Mouse (Mus musculus): ENCODE measurements around the gene Gdf5. TPM values are rescaled to one million over a fixed set of nuclear protein-coding genes. Genes with fewer than 3 reads are reported as not detected.
"Not testable (repeated sequence)": the region's sequence is repeated elsewhere in the genome, so short reads cannot be mapped to it uniquely, and the experiment has no call there.

The Gdf5 gene
- polyA plus RNA-seq, 1 experiment from 2014 or later: 66.1 TPM

DNA sequence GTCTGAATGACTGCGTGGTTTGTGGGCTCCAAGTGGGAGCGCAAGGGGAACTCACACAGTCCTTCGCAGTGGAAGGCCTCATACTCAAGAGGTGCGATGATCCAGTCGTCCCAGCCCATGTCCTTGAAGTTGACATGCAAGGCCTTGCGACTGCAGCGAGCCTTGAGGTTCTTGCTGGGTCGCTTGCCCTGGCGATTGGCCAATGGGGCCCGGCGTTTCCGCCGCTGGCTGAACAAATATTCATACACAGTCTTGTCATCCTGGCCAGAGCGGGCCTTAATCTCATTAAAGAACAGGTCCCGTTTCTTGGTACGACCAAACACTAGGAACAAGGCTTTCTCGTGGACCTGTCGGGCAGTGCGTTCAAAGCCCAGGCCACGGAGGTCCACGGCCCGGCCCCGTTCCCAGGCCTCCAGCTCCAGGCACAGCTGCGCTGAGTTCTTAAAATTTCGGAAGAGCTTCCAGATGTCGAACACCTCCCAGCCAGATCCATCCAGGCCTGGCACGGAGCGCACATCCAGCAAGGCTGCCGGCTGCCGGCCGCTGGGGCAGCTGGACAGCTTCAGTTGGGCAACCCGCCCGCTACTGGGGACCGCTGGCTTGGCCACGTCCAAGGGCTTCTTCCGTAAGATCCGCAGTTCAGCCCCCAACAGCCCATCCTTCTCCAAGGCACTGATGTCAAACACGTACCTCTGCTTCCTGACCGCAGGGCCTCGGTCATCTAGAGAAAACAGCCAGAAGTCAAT, 3.3 kb downstream of the Gdf5 start:
- Histone ChIP-seq H3K36me3 (peaks cover 52% of the 10 kb centered on the region), H3K9me3 (no peaks in the 10 kb centered on the region), H3K4me2 (peak overlapping the region; percentile 64), H3K27ac (peak overlapping the region; percentile 70), H3K4me3 (replicated peaks) (peak overlapping the region; percentile 46), H3K27me3 (no peaks in the 10 kb centered on the region; the same call in 1 of the 2 replicates), H3K4me1 (replicated peaks) (peaks cover 64% of the 10 kb centered on the region), H3K9ac (replicated peaks) (no peak overlapping the region)
- ATAC-seq (ENCODE audit: insufficient number of reproducible peaks, insufficient read depth, low FRiP score, low TSS enrichment, low read depth): no peak
- 79% methylated on average over 40 of the region's 40 CpGs for WGBS

DNA sequence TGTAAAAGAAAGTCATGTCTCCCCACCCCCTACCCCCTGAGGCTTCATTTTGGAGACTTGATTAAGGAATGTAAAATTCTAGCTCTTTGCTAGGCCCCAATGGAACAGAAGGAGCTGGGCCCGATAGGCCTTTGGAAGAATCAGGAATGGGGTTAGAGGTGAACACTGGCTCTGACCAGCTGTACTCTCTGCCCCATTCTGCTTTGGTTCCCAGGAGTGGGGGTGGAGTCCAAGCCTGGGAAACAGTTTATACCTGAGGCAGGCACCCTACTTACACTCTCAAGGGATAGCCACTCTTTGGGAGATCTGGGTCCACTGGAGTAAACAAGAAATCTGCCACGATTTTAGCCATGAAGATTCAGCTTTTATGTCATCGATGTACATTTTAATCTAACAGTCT, 4.5 kb downstream of the Gdf5 start, which contains the start of gene Gm15557:
Gene Gm15557, plus strand, starts transcription at position 48 of the 400 bp plus-strand sequence.
- H3K9ac ChIP-seq (replicated peaks): no peak within 1 kb of the TSS
- H3K4me1 ChIP-seq (replicated peaks): peaks cover 54% of the 10 kb centered on the region
- peaks cover 52% of the 10 kb centered on the region for H3K36me3 ChIP-seq
- 0 out of 2 replicates have a peak within 1 kb of the TSS, but pooled peaks have one; percentile 46 for H3K4me3 ChIP-seq (replicated peaks)
- WGBS: 85% methylated on average over 3 of the region's 3 CpGs
- ATAC-seq (ENCODE audit: insufficient number of reproducible peaks, insufficient read depth, low FRiP score, low TSS enrichment, low read depth): no peak
- H3K4me2 ChIP-seq: peak within 1 kb of the TSS; percentile 64
- peak within 1 kb of the TSS; percentile 70; the same call in 1 of the 2 replicates for H3K27ac ChIP-seq
- no peaks in the 10 kb centered on the region for H3K27me3 ChIP-seq
- H3K9me3 ChIP-seq: no peaks in the 10 kb centered on the region

DNA sequence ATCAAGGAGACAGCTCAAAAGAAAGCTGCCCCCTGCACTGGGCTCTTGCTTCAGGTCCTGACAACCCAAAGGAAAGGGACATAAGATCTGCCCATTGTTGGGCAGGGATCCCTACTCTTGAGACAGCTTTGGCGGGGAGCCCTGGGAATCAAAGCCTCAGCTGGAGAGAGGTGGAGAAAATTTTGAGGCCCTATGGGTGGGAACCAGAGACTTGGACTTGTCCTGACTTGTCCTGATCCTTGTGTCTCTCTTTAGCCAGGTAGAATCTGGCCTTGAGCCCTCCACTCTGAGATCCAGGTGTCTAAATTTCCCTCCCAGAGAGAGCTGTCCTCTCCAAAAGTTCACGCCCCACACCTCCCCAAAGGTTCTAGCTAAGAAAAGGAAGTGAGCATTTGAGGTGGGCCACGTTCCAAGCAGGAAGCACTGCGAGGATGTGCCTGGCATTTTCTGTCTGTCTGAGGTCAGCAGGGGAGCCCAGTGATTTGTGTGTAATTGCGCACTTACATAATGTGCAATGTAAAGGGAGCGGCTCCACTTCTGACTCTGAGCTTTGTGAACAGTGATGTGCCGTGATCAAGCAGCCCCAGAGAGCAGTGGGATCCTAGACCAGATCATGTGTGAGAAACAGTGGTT, 5.2 kb downstream of the Gdf5 start:
- Histone ChIP-seq H3K4me2 (no peak overlapping the region), H3K9ac (replicated peaks) (no peak overlapping the region), H3K27ac (no peak overlapping the region), H3K9me3 (no peaks in the 10 kb centered on the region), H3K4me1 (replicated peaks) (peaks cover 48% of the 10 kb centered on the region), H3K36me3 (peaks cover 52% of the 10 kb centered on the region), H3K4me3 (replicated peaks) (no peak overlapping the region), H3K27me3 (no peaks in the 10 kb centered on the region)
- 75% methylated on average over 7 of the region's 7 CpGs for WGBS
- ATAC-seq (ENCODE audit: insufficient number of reproducible peaks, insufficient read depth, low FRiP score, low TSS enrichment, low read depth): no peak

DNA sequence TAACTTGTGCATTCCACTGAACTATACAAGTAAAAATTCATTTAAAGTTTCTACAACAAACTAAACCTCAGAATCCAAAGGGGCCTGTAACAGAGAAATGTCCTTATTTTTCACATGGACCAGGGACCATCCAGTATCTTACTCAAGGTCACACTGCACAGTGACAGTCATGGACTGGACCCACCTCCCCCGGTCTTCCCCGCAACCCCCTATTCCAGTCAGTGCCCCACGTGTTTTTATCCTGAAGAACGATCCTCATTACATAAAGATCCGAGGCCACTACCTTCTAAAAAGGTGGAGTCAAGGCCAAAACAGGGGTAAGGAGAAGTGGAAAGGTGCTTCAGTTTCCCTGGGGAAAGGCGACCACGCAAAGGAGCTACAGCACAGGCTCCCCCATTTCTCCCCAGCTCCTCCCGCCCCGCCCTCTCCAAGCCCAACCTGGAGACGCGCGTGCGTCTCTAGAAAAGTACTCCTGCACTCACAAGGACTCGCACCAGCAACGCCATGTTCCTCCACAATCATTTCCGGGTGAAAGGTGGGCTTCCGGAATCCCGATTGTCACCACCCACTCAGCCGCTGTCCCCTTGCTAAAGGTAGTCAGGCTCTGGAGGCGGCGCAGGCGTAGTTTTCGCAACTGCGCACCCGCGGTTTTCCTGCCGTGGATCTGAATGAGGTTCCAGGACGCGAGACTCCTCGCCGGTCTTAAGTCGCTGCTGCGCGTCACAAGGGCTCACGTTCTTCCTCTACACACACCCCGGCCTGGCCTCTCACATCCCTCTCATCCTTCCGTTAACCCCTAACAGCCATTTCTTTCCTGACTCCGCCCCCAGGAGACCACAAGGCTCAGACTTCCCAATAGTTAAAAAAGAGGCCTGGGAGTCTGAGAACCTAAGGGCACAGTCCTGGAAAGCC, 15.4 kb downstream of the Gdf5 start, which contains the start of gene Uqcc1:
Gene Uqcc1, minus strand, starts transcription at position 780 of the 912 bp plus-strand sequence.
- Histone ChIP-seq H3K9ac (replicated peaks) (peak within 1 kb of the TSS; percentile 57), H3K27me3 (no peaks in the 10 kb centered on the region), H3K9me3 (peaks cover 3% of the 10 kb centered on the region; the same call in 1 of the 2 replicates), H3K4me1 (replicated peaks) (peaks cover 19% of the 10 kb centered on the region), H3K4me3 (replicated peaks) (peak within 1 kb of the TSS; percentile 62), H3K27ac (peak within 1 kb of the TSS; percentile 91), H3K36me3 (no peaks in the 10 kb centered on the region; the same call in 1 of the 2 replicates), H3K4me2 (peak within 1 kb of the TSS; percentile 80)
- ATAC-seq (ENCODE audit: insufficient number of reproducible peaks, insufficient read depth, low FRiP score, low TSS enrichment, low read depth): peak; percentile 85
- WGBS: under 1% methylated on average over 38 of the region's 38 CpGs

DNA sequence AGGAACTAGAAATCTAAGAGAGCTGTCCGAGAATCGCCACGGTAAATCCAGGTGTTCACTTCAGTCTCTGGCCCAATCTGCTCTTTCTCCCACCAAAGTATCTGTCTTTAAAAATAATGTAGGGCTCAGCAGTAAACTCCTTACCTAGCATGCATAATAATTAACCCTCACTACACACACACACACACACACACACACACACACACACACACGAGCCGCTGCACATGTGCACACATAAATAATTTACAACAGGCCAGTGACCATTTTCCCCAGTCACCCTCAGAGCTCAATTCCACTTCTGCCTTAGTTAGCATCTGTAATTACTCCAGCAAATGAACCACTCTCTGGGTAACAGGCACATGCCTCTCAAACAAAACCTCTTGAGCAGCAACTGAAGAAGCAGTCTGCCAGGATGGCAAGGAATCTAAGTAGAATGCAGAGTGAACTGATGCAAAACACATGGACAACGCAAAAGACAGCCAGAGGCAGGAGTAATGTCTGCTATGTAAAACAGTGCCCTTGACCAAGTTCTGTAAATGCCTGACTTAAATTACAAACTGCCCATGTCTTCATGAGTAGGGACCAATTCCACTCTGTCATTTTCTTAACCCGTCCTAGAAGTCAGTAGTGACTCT, 16.3 kb downstream of the Gdf5 start:
- H3K9me3 ChIP-seq: peaks cover 3% of the 10 kb centered on the region; the same call in 1 of the 2 replicates
- H3K4me2 ChIP-seq: peak overlapping the region; percentile 80
- H3K4me1 ChIP-seq (replicated peaks): peaks cover 19% of the 10 kb centered on the region
- 59% methylated on average over 7 of the region's 7 CpGs for WGBS
- H3K4me3 ChIP-seq (replicated peaks): peak overlapping the region; percentile 62
- H3K9ac ChIP-seq (replicated peaks): peak overlapping the region; percentile 57
- no peak for ATAC-seq (ENCODE audit: insufficient number of reproducible peaks, insufficient read depth, low FRiP score, low TSS enrichment, low read depth)
- H3K27ac ChIP-seq: peak overlapping the region; percentile 91
- H3K27me3 ChIP-seq: no peaks in the 10 kb centered on the region
- peaks cover 8% of the 10 kb centered on the region for H3K36me3 ChIP-seq

DNA sequence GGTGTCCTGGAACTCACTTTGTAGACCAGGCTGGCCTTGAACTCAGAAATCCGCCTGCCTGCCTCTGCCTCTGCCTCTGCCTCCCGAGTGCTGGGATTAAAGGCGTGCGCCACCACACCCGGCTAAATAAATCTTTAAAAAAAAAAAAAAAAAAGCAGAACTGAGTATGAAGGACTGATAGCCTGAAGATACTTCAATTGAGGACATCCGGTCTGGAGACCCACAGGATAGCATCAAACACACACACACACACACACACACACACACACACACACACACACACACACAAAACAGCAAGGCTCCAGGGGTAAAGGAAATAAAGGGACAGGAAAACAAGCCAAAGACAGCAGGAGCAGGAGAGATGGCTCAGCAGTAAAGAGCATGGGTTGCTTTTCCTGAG, 20.0 kb downstream of the Gdf5 start:
- WGBS: 97% methylated on average over 6 of the region's 6 CpGs
- not testable (repeated sequence) for H3K9me3 ChIP-seq

DNA sequence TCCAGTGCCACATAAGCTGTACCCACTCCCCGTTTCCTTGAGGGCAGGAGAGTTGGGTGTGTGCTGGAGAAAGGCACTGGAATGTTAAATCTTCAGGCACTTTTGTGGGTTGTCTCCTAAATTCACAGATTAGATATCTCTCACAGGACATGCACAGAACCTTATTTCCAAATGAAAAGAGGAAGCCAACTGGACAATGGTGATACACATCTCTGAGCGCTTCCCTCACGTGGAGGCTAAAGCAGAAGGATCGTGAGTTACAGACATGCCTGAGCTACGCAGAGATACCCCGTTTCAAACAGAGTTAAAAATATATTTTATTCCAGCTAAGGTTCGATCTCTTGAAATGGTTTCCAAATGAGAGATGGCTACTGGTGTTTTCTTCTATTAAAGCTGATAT, 22.0 kb downstream of the Gdf5 start:
- WGBS: 91% methylated on average over 7 of the region's 7 CpGs
- H3K9me3 ChIP-seq: peaks cover 3% of the 10 kb centered on the region; the same call in 1 of the 2 replicates
- H3K36me3 ChIP-seq: peaks cover 30% of the 10 kb centered on the region
- H3K4me1 ChIP-seq (replicated peaks): no peaks in the 10 kb centered on the region
- H3K27ac ChIP-seq: no peak overlapping the region
- no peak overlapping the region for H3K4me3 ChIP-seq (replicated peaks)
- ATAC-seq (ENCODE audit: insufficient number of reproducible peaks, insufficient read depth, low FRiP score, low TSS enrichment, low read depth): no peak
- no peak overlapping the region for H3K9ac ChIP-seq (replicated peaks)
- H3K4me2 ChIP-seq: no peak overlapping the region
- no peaks in the 10 kb centered on the region for H3K27me3 ChIP-seq

More for the DNA sequence above, 20.0 kb downstream of the Gdf5 start:
- H3K27me3 ChIP-seq; ATAC-seq (ENCODE audit: insufficient number of reproducible peaks, insufficient read depth, low FRiP score, low TSS enrichment, low read depth); H3K27ac ChIP-seq; H3K4me2 ChIP-seq; H3K4me3 ChIP-seq (replicated peaks); H3K9ac ChIP-seq (replicated peaks): not testable (repeated sequence)
- Histone ChIP-seq H3K36me3 (peaks cover 18% of the 10 kb centered on the region), H3K4me1 (replicated peaks) (peaks cover 12% of the 10 kb centered on the region)

DNA sequence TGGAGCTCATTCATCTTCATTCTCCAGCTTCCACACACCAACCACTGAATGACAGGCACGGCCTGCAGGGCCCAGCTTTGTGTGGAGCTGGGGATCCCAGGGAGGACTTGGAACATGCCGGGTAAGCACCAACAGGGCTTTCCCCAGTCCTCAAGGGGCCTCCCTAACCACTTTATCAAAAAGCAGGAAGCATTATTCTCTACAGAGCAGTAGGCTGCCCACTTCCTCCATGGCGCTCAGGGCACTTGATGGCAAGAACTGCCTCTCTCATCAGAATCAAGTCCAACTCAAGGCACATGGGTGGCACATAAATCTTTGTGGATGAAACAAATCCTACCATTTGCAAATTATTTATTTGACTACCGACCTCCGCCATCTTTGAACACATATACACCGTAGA, 30.5 kb downstream of the Gdf5 start:
- Histone ChIP-seq H3K4me2 (no peak overlapping the region), H3K4me3 (replicated peaks) (no peak overlapping the region), H3K27ac (no peak overlapping the region), H3K4me1 (replicated peaks) (no peaks in the 10 kb centered on the region), H3K36me3 (peaks cover 66% of the 10 kb centered on the region), H3K9me3 (no peaks in the 10 kb centered on the region), H3K9ac (replicated peaks) (no peak overlapping the region), H3K27me3 (no peaks in the 10 kb centered on the region)
- WGBS: 94% methylated on average over 6 of the region's 6 CpGs
- ATAC-seq (ENCODE audit: insufficient number of reproducible peaks, insufficient read depth, low FRiP score, low TSS enrichment, low read depth): no peak

DNA sequence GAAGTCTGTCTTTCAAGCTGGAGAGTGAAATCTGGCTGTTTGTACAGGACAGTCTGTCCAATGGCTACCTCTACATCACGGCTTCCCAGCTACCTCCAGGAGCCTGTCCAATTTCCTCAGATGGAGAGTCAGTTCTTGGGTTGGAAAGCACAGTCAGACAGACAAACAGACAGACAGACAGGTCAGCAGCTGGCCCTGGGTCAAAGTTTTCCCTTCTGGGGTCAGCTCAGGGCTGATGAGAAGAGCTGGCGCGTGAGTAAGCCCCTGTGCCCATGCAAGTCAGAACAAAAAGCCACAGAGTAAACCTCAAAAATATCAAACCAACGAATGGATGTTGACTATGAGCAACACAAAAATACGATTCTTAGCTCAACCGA, 41.5 kb downstream of the Gdf5 start:
- 91% methylated on average over 6 of the region's 6 CpGs for WGBS
- Histone ChIP-seq H3K27ac (no peak overlapping the region), H3K36me3 (peaks cover 57% of the 10 kb centered on the region), H3K9ac (replicated peaks) (no peak overlapping the region), H3K27me3 (no peaks in the 10 kb centered on the region), H3K4me1 (replicated peaks) (peaks cover 10% of the 10 kb centered on the region), H3K4me3 (replicated peaks) (no peak overlapping the region), H3K4me2 (no peak overlapping the region), H3K9me3 (no peaks in the 10 kb centered on the region)
- ATAC-seq (ENCODE audit: insufficient number of reproducible peaks, insufficient read depth, low FRiP score, low TSS enrichment, low read depth): no peak

DNA sequence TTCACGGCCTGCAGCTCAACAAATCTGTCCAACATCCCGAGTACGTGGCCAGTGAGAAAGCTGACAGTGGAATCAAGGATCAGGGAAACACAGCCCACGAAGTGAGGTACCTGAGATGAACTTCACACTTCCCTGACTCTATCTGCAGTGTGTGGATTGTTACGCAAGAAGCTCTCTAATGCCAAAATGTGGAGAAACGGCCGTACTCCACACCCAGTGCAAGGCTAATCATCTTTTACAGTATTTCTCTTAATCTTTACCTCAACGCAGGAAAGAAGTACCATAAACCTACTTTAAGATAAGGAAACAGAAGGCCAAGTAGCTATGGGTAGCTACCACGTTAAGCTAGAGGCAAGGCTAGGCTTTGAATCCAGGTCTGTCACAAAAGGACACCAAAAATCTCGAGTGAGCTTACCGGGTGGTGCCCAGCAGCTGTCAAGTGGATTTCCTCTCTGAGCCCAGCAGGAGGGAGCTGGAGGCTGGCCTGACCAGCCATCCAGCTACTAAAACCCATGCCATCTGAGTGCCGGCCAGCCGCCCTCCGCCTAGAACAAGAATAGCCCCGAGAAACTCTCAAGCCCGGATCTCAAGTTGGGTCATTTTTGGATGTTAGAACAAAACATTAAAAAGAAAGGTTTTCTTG, 42.1 kb downstream of the Gdf5 start:
- Histone ChIP-seq H3K4me3 (replicated peaks) (no peak overlapping the region), H3K27me3 (no peaks in the 10 kb centered on the region), H3K9ac (replicated peaks) (no peak overlapping the region), H3K4me1 (replicated peaks) (peaks cover 10% of the 10 kb centered on the region), H3K4me2 (no peak overlapping the region), H3K36me3 (peaks cover 57% of the 10 kb centered on the region), H3K27ac (no peak overlapping the region), H3K9me3 (no peaks in the 10 kb centered on the region)
- 75% methylated on average over 16 of the region's 16 CpGs for WGBS
- ATAC-seq (ENCODE audit: insufficient number of reproducible peaks, insufficient read depth, low FRiP score, low TSS enrichment, low read depth): no peak
